Mouse (Mus musculus): Measurements from ENCODE around the gene Ccnj.

The Ccnj gene

DNA sequence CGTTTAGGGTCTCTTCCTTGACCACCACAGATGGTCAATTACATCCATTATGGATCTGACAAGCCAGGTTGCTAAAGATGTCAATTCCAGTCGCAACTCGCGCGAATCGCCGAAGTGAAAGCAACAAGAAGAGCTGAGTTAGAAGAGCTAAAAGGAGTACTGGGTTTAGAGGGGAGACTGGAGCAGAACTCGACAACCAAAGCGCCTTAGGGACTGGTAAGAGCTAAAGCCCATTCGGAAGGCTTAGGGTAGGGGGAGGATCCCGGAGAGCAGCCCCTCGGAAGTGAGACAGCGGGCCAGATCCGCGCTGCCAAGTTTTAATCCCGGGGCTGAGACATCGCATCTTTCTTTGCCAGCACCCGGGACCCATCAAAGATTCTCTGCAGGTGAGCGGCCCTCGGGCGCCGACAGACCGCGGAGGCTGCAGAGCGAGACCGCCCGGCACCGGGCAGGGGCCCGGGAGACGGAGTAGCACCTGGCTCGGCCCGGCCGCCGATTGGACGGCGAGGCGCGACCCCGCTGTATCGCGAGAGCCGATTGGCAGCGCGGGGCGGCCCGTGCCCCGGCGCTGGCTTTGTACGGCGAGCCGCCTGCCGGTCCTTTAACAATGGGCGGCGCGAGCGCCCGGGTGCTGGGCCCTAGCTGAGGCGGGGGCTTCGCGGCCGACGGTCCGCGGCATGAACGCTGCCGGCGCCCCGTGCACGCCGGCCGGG is at the start of gene Ccnj:
Gene Ccnj (plus strand): TSS at position 577 of the 713 bp plus-strand sequence.
- peak; percentile 55 for DNase-seq (ENCODE audit: low read depth, low spot score)

DNA sequence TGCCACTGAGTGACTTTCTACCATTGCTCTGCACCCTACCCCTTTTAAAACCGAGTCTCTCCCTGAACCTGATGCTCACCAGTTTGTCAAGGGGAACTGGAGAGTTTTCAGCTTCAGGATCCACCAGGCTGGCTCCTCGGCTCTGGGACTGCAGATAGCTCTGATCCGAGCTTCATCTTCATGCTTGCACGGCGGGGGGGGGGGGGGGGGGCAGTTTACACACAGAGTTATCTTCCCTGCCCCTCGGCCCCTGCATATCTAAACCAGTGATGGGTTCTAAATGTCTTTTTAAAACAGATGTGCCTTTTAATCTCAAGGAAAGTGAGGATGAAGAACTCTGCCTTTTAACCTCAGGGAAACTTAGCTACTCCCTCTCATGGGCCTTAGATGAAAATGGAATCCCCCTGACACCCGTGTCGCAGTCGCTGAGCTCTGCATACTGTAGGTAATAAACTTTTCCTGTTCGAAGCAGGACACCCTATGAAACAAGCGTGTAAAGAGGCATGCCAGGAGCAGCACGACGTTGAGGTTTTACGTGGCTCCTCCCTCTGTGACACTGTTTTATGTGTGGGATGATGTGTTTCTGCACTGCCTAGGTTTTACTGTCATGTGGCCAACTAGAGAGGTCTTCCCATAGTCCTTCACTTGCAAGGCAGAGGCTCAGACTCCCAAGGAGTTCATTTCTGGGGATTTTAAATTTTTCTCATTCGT is 42.9 kb upstream of the Ccnj start:
- DNase-seq (ENCODE audit: low read depth, low spot score) = no peak

DNA sequence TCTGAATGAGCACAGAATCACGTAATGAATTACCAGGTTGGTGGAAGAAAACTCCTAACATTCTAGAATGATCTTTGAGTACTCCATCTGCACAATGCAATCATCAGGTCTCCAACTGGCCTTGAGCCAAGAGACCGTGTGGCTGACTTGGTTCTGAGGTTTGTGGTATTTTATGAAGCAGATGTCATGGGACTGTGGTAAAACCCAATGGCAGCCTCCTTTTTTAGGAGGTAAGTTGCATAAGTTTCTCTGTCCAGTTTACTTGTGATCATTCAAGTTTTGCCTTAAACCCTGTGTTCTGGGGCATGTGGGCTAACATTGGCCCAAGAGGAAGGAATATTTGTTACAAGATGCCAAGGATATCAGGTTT is 42.4 kb upstream of the Ccnj start:
- DNase-seq (ENCODE audit: low read depth, low spot score) = no peak

DNA sequence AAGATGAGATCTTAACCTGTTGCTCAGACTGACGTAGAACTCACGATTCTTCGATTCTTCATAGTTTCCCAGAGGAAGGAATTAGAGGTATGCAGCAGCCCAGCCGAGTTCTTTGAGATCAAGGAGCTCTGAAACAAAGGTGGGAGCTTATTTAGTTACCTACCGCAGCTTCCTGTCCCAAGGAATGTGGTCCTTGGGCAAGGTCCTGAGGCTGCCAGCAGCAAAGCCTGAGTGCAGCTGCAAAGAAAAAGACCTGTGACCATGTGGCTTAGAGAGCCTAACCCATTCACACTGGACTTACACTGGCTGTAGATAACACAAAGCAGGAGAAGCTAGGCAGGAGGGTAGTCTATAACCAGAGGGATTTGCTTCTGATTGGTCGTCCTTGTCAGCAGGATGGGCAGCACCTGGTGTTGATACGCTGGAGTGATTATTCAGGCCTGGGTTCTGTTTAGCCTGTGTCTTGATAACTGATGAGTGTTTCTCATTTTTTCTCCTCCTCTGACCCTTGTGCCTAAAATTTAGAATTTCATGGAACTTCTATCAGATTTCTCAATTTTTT is 25.8 kb upstream of the Ccnj start:
- no peak for DNase-seq (ENCODE audit: low read depth, low spot score)

DNA sequence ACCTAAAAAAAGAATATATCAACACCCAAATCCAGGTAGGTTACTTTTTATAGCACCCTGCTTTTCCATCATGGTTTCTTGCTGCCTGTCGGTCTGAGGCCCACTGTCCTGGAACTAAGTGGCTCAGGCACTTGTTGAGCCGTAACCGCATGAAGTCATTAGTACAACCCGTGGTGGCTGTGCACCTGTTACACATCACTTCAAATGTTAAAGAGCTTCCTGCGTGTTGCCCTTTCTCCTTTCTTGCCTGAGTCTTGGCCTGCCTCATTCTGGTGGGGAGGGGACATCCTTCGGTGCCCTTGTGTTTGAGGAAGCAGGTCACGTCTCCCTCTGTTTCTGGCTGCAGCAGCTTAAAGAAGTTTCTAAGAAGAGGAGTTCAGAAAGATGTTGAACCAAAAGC is 21.2 kb upstream of the Ccnj start:
- no peak for DNase-seq (ENCODE audit: low read depth, low spot score)

DNA sequence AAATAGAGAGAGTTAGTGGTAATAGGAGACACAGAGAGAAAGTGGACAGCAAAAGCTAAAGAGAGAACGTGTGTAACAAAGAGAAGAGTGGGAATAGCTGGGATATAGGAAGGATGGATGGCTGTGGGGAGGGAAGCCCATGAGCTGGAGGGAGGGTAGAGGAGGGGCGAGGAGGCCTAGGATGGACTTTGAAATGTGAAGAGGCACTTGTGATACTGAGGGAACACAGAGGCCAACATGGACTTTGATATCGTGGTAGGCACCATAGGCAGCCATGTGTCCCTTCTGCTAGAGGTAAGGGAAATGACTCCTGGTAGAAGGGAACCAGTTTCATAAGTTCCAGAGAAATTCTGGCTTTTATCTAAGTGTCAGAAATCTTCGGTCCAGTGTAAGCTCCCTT is 19.2 kb upstream of the Ccnj start:
- no peak for DNase-seq (ENCODE audit: low read depth, low spot score)

DNA sequence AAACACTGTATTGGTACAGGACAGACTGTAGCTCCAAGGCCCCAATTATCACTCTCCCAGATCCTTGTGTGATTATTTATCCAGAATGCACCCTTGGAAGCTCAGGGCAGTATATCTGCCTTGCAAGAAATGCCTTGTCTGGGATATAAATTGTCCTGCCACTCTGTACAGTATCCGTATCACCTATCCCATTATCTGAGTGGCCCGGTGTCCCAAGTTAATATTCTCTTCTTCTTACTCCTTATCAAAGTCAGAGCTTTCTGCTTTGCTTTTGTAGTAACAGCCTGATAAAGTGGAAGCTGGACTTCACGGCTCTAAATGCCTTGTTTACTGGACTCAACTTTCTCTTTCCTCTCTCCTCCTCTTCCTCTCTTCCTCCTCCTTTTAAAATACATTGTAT is 18.3 kb upstream of the Ccnj start:
- DNase-seq (ENCODE audit: low read depth, low spot score) = no peak

DNA sequence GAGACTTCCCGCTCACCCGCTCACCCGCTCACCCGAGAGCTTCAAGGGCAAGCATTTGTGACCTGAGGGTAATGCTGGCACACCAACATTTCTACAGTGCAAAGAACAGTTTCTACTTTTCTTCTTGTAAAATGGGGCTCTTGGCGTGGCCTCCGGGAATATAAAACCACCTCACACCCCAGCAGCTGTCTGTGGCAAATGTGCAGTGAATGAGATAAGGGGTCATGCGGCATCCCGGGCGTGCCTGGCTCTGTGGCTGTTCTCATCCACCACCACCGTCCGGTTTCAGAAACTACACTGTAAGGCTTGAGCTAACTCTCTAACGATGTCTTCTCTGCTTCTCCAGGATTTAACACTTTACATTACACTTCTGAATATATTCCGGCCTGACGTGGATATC is 17.7 kb upstream of the Ccnj start:
- DNase-seq (ENCODE audit: low read depth, low spot score) = no peak

DNA sequence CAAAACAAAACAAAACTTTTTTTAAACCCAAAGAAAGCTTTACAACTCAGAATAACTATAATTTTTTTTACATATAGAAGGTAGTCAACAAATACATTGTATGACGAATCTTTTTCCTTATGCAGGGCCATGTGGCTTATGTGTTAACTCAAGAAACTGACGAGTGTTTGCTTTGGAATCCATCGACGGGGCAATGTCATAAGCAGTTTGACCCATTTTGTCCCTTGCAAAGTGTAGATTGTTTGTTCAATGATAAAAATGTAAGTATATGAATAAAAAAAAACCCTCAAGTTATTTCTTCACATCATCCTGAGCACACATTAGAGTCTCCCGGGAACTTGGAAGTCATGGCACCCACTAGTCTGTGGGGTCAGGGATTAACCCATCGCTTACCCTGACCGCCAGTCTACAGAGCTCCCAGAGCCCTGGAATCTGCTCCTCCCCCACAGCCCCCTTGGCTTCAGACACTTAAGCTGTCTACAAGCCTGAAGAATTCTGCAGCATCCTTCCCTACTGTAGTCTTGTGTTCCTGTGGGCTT is 15.4 kb upstream of the Ccnj start:
- DNase-seq (ENCODE audit: low read depth, low spot score) = no peak

DNA sequence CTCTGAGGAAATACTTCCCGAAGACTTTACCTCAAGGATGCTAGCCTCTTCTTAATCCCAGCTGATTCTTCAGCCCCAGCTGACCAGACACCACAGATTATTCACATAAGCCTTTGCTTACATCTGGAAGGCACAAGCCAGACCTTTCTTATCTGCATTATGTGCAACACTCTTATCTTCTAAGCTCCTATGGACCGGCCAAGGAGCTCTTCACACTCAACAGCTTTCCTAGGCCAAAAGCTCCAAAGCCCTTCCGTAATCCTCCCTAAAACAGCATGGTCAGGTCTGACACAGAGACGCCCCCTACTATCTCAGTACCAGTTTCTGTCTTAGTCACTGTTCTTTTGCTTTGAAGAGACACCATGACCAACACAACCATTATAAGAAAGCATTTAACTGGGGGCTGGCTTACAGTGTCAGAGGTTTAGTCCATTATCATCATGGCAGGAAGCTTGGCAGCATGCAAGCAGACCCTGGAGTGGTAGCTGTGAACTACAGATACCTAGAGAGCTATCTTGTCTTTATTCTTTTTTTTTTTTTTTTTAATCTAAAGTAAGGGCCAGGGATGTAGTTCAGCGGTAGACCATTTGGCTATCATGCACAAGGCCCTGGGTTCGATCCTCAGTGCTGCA is 13.1 kb upstream of the Ccnj start:
- DNase-seq (ENCODE audit: low read depth, low spot score) = no peak

DNA sequence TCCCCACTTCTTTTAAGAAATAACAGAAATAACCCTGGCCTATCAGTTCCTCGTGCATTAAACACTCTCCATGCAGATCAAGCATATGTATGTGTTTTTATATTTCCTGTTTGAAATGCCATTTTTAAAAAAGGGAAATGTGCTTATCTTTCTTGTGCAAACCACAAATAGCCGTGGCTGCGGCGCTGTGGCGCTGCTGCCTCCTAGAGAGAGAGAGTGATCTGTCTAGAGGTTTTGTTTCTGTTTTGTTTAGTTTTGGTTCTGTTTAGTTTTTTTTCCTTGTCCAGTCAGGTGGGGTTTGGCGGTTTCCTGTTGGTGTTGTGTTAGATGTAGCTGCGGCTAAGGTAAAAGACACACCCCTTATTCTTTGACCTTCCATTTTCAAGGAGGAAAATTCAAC is 12.3 kb upstream of the Ccnj start:
- DNase-seq (ENCODE audit: low read depth, low spot score) = no peak

DNA sequence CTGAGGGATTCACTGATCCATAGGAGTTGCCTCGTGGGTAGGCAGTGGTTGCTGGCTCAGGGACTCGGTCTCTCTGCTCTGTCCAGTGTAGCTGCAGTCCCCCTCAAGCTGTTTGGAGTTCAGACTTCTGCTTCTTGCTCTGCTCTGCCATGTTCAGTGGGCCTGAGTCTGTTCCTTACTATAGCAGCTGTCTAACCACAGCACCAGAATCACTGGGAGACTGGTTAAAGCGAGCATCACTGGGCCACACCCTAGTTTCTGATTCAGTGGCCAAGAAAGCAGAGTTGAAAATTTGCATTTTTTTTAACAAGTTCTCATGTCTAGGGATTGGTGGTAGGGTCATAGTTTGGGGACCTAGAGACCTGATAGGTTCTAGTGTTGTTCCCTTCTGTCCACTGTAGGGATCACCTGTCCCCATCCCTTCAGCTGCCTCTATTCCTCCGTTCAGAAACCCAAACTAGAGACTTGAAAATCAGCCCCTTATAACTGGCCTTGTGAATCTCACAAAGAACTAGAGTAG is 9.7 kb upstream of the Ccnj start:
- no peak for DNase-seq (ENCODE audit: low read depth, low spot score)

DNA sequence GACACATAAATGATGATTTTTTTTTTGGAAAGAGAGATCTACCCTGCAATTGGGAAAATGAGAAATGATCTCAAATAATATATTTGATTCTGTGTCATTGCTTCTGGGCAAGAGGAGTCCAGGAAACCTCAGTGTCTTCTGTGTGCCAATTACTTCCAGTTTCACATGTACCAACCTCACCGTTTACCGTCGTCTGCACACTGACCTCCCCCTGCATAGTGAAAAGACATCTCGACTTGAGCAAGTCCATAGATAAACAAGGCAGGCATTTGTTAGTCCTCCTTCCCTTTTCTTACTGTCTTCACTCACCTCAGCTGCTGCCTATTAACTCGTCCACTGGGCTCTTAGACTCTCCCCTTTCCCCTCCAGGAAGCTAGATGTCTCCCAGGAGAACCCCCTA is 5.4 kb upstream of the Ccnj start:
- no peak for DNase-seq (ENCODE audit: low read depth, low spot score)

DNA sequence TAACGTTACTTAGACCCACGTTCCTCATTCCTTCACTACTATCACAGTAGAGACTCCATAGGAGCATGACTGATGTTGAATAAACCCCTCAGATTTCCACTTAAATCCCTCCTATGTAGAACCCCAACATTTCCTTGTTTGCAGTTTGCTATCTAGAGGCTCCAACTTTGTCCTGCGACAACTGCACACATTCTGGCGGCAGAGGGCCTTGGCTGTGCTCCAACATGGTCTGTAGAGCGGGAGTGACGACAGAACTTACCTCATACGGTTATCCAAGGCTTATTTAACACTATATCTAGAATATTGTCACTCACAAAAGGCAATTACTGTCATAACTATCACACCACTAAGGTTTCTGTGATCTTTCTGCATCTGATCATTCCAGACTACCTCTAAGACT is 4.3 kb upstream of the Ccnj start:
- no peak for DNase-seq (ENCODE audit: low read depth, low spot score)

DNA sequence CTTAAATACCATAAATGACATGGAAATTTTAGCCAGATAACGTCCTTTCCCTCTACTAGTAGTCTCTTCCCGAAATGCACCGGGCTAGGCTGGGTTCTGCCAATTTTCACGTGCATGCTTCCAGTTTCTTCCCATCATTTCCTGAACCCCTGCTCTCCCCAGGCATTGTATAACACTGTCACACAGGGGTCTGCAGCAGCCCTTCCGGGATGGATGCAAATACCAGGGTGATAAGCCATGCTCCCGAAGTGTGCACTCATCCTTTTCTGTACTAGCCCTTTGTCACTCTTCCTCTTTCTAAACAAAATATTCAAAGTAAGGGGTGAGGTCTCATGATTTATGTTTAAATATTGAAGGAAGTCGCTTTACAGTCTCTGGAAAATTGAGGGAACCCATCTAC is 881 bp upstream of the Ccnj start:
- DNase-seq (ENCODE audit: low read depth, low spot score) = no peak

DNA sequence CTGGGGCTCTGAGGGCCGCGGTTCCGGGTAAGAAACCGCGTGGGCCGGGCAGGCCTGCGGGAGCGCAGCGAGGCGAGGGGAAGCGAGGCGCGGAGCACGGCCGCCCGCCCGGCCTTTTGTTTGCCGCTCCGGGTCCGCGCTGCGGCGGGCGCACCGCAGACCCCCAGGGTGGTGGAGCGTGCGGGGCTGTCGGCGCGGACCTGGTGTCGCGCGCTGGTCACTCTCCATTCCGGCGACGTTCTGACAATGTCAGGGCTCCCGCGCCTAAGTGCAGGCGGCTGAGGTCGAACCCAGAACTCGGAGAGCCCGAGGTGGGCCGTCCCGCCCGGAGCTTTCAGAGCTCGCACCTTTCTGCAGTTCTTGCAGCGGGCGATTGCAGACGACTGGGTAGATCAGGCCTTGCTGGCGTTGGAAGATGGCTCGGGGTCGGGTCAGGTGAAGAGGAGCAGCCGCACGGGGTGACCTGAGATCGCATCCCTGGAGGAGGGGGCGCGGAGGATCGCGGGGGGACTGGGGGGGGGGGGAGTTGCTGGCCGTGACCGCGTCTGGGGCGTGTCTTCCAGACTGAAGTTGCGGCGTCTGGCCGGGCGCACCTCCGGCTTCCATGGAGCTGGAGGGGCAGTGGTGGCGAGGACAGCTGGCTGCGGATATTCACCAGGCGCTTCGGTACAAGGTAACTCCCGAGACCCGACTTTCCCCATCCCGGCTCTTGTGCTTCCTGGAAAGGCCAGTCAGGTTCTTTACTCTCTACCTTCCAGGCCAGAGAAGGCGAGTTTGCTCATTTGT is 530 bp downstream of the Ccnj start:
- DNase-seq (ENCODE audit: low read depth, low spot score) = peak; percentile 18

DNA sequence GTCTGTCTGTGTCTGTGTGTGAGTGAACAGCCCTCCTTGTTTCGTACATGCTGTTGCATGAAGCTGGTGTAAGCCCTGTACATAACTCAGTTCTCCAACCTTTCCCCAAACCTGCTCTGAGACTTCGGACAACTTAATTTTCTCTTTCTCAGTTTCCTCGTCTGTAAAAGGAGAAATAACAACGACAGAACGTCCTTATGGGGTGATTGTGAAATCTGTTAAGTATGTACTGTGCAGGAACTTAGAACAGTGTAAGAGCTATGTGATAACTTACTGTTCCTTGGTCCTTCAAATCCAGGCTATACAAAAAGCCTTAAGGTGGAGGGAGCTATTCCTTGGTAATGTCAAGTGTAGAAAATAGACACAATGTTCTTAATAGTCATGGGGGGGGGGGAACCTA is 1.3 kb downstream of the Ccnj start:
- no peak for DNase-seq (ENCODE audit: low read depth, low spot score)

DNA sequence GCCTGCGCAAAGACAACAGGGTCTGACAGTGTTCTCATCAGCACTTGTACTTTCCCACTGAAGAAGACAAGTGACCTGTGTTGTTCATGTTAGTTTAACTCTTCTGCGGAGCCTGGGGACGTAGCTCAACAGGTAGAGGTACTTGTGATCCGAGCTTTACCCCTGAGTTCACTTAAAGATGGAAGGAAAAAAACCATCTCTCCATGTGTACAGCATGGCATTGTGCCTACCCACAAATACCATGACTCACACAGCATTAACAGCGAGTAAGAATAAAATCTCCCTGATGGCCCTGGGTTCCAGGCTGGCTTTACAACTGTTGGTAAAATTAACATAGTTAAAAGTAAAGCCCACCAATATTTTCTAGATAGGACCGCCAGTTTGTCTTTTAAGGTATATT is 3.4 kb downstream of the Ccnj start:
- DNase-seq (ENCODE audit: low read depth, low spot score) = no peak

DNA sequence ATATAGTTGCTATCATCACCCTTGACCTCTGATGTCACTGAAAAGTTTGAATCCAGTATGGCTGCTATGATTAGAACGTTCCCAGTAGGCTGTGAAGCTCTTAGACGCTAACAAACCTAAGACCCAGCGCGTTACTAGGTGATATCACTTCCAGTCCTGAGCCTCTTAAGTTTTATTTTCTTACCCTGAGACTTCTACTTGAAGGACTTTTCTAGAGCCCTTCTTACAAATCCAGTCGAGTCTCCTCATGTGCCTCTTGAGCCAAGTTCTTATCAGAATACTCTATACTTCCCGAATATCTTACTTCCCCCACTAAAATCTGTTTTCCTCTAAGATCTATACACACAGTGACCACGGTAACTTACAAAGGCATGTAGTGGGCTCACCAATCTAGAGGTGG is 7.1 kb downstream of the Ccnj start:
- DNase-seq (ENCODE audit: low read depth, low spot score) = no peak

DNA sequence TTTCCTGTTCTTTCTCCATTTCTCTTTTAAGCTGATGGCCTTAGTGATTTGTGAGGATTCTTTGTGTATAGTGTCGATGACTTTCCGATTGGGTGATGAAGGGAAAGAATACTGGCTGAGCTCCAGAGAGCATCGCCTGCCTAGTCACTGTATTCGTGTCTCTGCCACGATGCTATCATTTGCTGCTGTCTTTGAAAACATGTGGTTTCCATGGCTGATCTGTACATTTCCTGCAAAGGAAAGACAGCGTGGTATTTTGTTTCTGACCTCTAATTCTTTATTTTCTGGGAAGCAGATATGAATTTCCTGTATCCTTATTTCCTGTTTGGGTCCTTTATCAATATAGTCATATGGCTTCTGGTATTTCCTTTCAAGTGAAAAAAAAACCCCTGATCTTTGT is 9.2 kb downstream of the Ccnj start:
- DNase-seq (ENCODE audit: low read depth, low spot score) = no peak

DNA sequence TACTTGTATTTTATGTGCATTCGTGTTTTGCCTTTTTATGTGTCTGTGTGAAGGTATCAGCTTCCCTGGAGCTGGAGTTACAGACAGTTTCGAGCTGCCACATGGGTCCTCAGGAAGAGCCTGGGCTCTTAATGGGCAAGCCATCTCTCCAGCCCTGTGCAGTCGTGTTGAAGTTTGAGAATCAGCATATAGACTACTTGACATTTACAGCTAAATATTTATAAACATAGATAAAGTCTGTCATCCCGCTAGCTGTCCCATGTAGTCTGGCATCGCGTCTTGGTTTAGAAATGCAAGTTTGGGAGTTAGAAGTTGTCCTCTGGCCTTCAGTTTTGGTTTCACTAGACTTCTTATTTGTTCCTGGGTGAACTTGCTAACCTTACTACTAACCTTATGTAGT is 10.0 kb downstream of the Ccnj start:
- DNase-seq (ENCODE audit: low read depth, low spot score) = no peak

DNA sequence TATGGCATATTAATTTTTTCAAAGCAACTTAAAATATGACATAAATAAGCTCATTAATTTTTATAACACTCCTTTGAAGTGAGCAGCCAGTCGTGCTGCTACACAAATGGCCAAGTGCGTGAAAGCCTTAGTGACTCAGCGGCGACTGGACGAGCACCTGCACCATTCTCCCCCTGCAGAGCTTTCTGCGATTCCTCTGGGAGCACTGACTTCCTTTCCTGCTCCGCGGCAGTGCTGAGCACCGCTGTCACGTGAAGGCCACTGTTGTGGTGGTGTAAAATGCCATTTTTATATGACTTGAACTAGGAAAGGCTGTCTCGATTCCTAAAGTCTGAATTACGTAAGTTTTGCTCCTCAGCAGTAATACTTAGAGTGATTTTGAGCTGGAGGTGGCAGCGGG is 10.5 kb downstream of the Ccnj start:
- DNase-seq (ENCODE audit: low read depth, low spot score) = no peak
